Mouse (Mus musculus) lung, postnatal 0 days (tissue): ENCODE results near the gene Prrt1.

Experiments used
- CTCF ChIP-seq: IDR thresholded peaks from 2 replicates; pipeline ENCODE4 v1.5.1; 2016; ENCODE audit warnings: antibody characterized with exemption, mild to moderate bottlenecking
- EP300 ChIP-seq: IDR thresholded peaks from 2 replicates; pipeline ENCODE4 v1.6.1; 2016; ENCODE audit warnings: antibody characterized with exemption, mild to moderate bottlenecking, control low read depth

- peak; percentile 36 for TF ChIP-seq CTCF
- no peak for TF ChIP-seq EP300
Measured at GRCm38 (mm10) chr17:34681881-34682536, 52.7 kb downstream of the Prrt1 start.
